Mouse (Mus musculus) mammary gland, adult 2 months (tissue): ENCODE results near the gene Trp53bp2. TPM values are rescaled to one million over a fixed set of nuclear protein-coding genes. Genes with fewer than 3 reads are reported as not detected.

Experiments
- polyA plus RNA-seq: library from polyadenylated mRNA; depleted of rRNA; stranded (reverse); fragments of >200 nt; gene quantifications from 2 replicates; pipeline ENCODE4 v1.2.3, GENCODE M21; 2012; ENCODE audit warnings: low replicate concordance; rRNA removed

Trp53bp2 gene
- 24.5 and 28.1 TPM in 2 replicates for polyA plus RNA-seq

GRCm38 (mm10) chr1:182408684-182409327 is at the start of gene Trp53bp2:
Trp53bp2 (plus strand) TSS chr1:182409172.

Other genes with a start within 250 kb of the Trp53bp2 start
- not detected in 2 replicates for gene Vmn1r1, start 244.7 kb upstream of the Trp53bp2 start, polyA plus RNA-seq
- gene Degs1, start 126.4 kb upstream of the Trp53bp2 start, polyA plus RNA-seq, result 45.4 and 107 TPM in 2 replicates
- gene Fbxo28, start 67.5 kb upstream of the Trp53bp2 start, polyA plus RNA-seq, result 11.9 and 13.6 TPM in 2 replicates
- gene Capn2, start 108.4 kb downstream of the Trp53bp2 start, polyA plus RNA-seq, result 46.5 and 52.8 TPM in 2 replicates
- gene Capn8, start 155.8 kb downstream of the Trp53bp2 start, polyA plus RNA-seq, result 3.1 and 5.0 TPM in 2 replicates